Mouse (Mus musculus) olfactory bulb, adult 2 months (tissue): ENCODE results near the gene Olfr47. TPM values are rescaled to one million over a fixed set of nuclear protein-coding genes. Genes with fewer than 3 reads are reported as not detected.
"Not testable (repeated sequence)": the region's sequence is repeated elsewhere in the genome, so short reads cannot be mapped to it uniquely, and the experiment has no call there.

Source experiments
- H3K27ac ChIP-seq: fragments of 200-500 bp; 2 replicates; pipeline ENCODE4 v1.5.1; 2012; ENCODE audit warnings: low read depth, low read length; ENCODE audit not compliant: insufficient read depth
- H3K4me1 ChIP-seq: fragments of 200-500 bp; 2 replicates; pipeline ENCODE4 v1.6.1; 2012; ENCODE audit warnings: low read length; ENCODE audit not compliant: control insufficient read depth, insufficient read depth
- H3K4me3 ChIP-seq: fragments of 200-500 bp; 2 replicates; pipeline ENCODE4 v1.5.1; 2012; ENCODE audit warnings: mild to moderate bottlenecking, low read depth, low read length, moderate library complexity; ENCODE audit not compliant: insufficient read depth
- CTCF ChIP-seq: fragments of 200-500 bp; IDR thresholded peaks from 2 replicates; pipeline ENCODE4 v1.5.1; 2012; ENCODE audit warnings: low read depth, mild to moderate bottlenecking, low read length, moderate library complexity; ENCODE audit not compliant: insufficient read depth
- POLR2A ChIP-seq: fragments of 200-500 bp; IDR thresholded peaks from 2 replicates; pipeline ENCODE4 v1.6.1; 2012; ENCODE audit warnings: mild to moderate bottlenecking, low read depth, low read length, moderate library complexity; ENCODE audit not compliant: insufficient read depth
- WGBS: fragments of 180-500 bp; shearing (Covaris S2); methylation state at CpG from one replicate; pipeline ENCODE4 v1.1.7; 2018; 5-methylcytosine and 5-hydroxymethylcytosine counted together
- polyA plus RNA-seq: library from polyadenylated mRNA; stranded (reverse); fragments of >200 nt; gene quantifications from 2 replicates; pipeline ENCODE4 v1.2.4, GENCODE M21; 2012; ENCODE audit warnings: low replicate concordance; ENCODE audit not compliant: missing spikeins, insufficient read depth, insufficient read length

Gene Olfr47
- not detected in 2 replicates for polyA plus RNA-seq

- H3K4me1 ChIP-seq, H3K4me3 ChIP-seq, H3K27ac ChIP-seq: not testable (repeated sequence)
- WGBS = 86% methylated on average over 1 of the region's 1 CpGs
These were observed at the start of gene Olfr47 for GRCm38 (mm10) chr6:43231255-43231654. Olfr47 (plus strand) TSS chr6:43231529.

DNA sequence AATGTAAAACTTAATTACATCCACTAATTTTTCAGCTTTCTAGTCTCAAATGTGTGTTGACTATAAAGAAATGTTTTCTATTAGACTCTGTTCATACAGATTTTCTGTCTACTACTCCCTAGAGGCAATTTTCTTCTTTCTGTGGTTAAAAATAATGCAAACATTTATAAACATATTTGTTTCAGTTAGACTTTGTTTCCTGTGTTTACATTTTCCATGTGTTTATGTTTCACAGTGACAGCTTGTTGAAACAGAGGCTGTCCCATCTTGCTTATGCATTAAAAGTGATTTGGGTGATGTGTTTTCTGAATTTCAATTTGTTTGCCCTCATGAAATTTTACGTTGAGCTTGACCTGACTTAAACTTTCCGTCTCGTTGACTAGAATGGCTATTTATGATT is 40.3 kb upstream of the Olfr47 start:
- Histone ChIP-seq H3K4me3 (no peak overlapping the region), H3K27ac (no peak overlapping the region), H3K4me1 (no peaks in the 10 kb centered on the region)
- TF ChIP-seq CTCF = no peak
- no peak for TF ChIP-seq POLR2A
- 91% methylated on average over 3 of the region's 3 CpGs for WGBS

DNA sequence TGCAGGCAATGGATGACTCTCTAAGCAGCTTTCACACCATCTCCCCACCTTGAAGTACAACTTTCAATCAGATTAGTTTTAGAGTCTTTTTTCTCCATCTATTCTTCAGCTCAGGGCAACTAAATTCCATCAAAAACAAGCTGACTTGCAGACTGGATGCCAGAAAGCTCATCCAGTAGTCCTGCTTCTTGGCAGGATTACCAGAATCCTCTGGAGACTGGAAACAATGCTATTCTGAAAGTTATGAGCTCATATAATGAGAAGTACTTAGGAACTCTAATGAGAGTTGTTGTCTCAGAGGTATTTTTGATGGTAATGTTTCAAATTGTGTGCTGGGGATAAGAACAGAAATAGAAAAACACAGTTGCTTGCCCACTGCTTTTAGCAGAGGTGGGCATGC is 34.5 kb upstream of the Olfr47 start, which contains the start of gene Olfr435:
Olfr435 (plus strand) TSS at position 366 of the 400 bp plus-strand sequence.
- H3K27ac ChIP-seq = no peak within 1 kb of the TSS
- H3K4me1 ChIP-seq = no peaks in the 10 kb centered on the region
- no peak for TF ChIP-seq POLR2A
- no peak for TF ChIP-seq CTCF
- no peak within 1 kb of the TSS for H3K4me3 ChIP-seq

GRCm38 (mm10) chr6:43198094-43198493 is 33.2 kb upstream of the Olfr47 start:
- WGBS = 83% methylated on average over 3 of the region's 3 CpGs
- Histone ChIP-seq H3K4me1 (no peaks in the 10 kb centered on the region), H3K27ac (no peak overlapping the region), H3K4me3 (no peak overlapping the region)
- TF ChIP-seq POLR2A (no peak), CTCF (no peak)

GRCm38 (mm10) chr6:43202786-43203185 is 28.5 kb upstream of the Olfr47 start:
- no peaks in the 10 kb centered on the region for H3K4me1 ChIP-seq
- no peak overlapping the region for H3K27ac ChIP-seq
- H3K4me3 ChIP-seq = no peak overlapping the region
- TF ChIP-seq POLR2A = no peak
- no peak for TF ChIP-seq CTCF

GRCm38 (mm10) chr6:43205355-43205754 is 26.0 kb upstream of the Olfr47 start:
- 30% methylated on average over 2 of the region's 2 CpGs for WGBS
- TF ChIP-seq CTCF (no peak), POLR2A (no peak)
- H3K4me1 ChIP-seq = no peaks in the 10 kb centered on the region
- H3K27ac ChIP-seq = no peak overlapping the region
- H3K4me3 ChIP-seq = no peak overlapping the region

DNA sequence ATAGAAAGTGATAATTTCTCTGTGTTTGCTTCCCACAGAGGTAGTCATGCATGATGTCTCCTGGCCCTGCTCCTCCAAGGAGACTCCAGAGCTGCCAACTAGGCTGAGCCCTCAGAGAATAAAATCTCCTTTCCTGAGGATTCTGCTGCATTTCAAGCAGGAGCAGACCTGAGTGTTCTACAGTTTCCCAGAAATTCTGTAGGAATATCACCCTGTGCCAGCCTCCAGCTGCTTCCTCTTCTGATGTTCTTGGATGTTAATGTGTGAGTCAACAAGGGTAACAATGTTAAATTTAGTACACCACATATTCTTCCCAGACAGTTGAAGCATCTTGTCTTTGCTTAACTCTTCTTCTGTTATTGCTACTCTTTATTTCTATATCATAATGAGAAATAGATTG is 18.5 kb upstream of the Olfr47 start, which contains the start of gene Olfr434:
Olfr434 (plus strand) TSS at position 149 of the 400 bp plus-strand sequence.
- H3K4me1 ChIP-seq, H3K27ac ChIP-seq, H3K4me3 ChIP-seq: not testable (repeated sequence)

GRCm38 (mm10) chr6:43242061-43242460 is 10.7 kb downstream of the Olfr47 start:
- WGBS = 20% methylated on average over 4 of the region's 4 CpGs
- Histone ChIP-seq H3K4me1 (no peaks in the 10 kb centered on the region), H3K27ac (no peak overlapping the region), H3K4me3 (no peak overlapping the region)
- TF ChIP-seq CTCF (no peak), POLR2A (no peak)

GRCm38 (mm10) chr6:43247396-43247795 is 16.1 kb downstream of the Olfr47 start:
- 75% methylated on average over 3 of the region's 3 CpGs for WGBS
- Histone ChIP-seq H3K4me1 (no peaks in the 10 kb centered on the region), H3K27ac (no peak overlapping the region), H3K4me3 (no peak overlapping the region)
- TF ChIP-seq CTCF = no peak
- no peak for TF ChIP-seq POLR2A

GRCm38 (mm10) chr6:43252994-43253393 is 21.7 kb downstream of the Olfr47 start:
- no peak overlapping the region for H3K27ac ChIP-seq
- 94% methylated on average over 1 of the region's 1 CpGs for WGBS
- no peak overlapping the region for H3K4me3 ChIP-seq
- H3K4me1 ChIP-seq = no peaks in the 10 kb centered on the region
- TF ChIP-seq CTCF = no peak
- TF ChIP-seq POLR2A = no peak
